Mouse (Mus musculus) E14TG2a.4 (cell line): Measurements from ENCODE around the gene Zbtb20.

Source experiments
- CTCF ChIP-seq: conservative IDR thresholded peaks from 2 replicates; pipeline ENCODE4 v1.5.1; 2014; ENCODE audit warnings: low read length
- NANOG ChIP-seq: IDR thresholded peaks from 2 replicates; pipeline ENCODE4 v1.6.1; 2014; ENCODE audit warnings: borderline replicate concordance, low read length, mixed read lengths

DNA sequence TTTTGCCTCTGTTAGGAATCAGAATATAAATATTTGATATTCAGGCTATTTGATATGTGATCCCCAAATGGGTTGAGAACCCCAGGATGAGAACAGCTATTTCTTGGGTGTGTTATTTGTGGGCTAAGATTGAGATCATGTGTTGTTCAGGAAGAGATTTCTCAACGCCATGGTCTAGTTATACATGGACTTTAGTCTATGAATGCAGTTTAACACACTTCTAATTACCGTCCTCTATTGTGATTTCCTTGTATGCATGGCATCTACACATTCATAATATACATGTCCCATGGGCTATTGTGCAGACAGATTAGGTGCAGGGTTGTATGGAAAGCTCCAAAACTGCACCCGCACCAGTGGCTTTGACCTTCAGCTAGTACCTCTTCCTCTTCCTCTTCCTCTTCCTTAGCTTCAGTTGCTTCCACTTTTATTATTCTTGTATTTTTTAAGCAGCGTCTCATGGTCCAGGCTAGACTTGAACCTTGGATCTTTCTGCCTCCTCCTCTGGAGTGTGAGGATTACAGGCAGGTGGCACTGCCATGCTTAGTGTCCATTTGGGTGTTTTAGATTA is 711.3 kb downstream of the Zbtb20 start:
- TF ChIP-seq NANOG (no peak), CTCF (no peak)
